Mouse (Mus musculus): ENCODE measurements around the gene Tmem79.
"Not testable (repeated sequence)": the region's sequence is repeated elsewhere in the genome, so short reads cannot be mapped to it uniquely, and the experiment has no call there.

GRCm38 (mm10) chr3:88381389-88382315 is 45.7 kb upstream of the Tmem79 start:
- not testable (repeated sequence) for TF ChIP-seq CTCF (conservative IDR thresholded peaks at IDR 0.05; ENCODE audit: low read length); NANOG (IDR thresholded peaks at IDR 0.05; ENCODE audit: borderline replicate concordance, low read length); POU5F1 (IDR thresholded peaks at IDR 0.05; ENCODE audit: borderline replicate concordance, low read length)
